Mouse (Mus musculus) granulocyte monocyte progenitor cell, adult 5-6 weeks (primary cell): Measurements from ENCODE around the gene Usp36. TPM values are rescaled to one million over a fixed set of nuclear protein-coding genes. Genes with fewer than 3 reads are reported as not detected.

ENCODE experiments used
- ATAC-seq: replicated peaks from 2 replicates; pipeline ENCODE4 v1.8.0; 2016; ENCODE audit warnings: mild to moderate bottlenecking, moderate TSS enrichment, inconsistent platforms; ENCODE audit not compliant: poor library complexity, severe bottlenecking
- total RNA-seq, 2 experiments: library from RNA; stranded (forward) in 1 of 2; stranded (reverse) in 1 of 2; fragments of 200-712, 200-1000 nt in 1 of 2; fragments of >200 nt in 1 of 2; fragmentation: Nextera tagmentation in 1 of 2; gene quantifications; 2 replicates each; pipeline ENCODE4 v1.2.3; 2014 to 2017

Gene Usp36
- total RNA-seq, 2 experiments from 2014 or later = 12.5 to 27.6 TPM

GRCm38 (mm10) chr11:118225056-118225836, 64.8 kb downstream of the Usp36 start:
- ATAC-seq = no peak

- no peak for ATAC-seq
Observed at GRCm38 (mm10) chr11:118223416-118224067, 66.5 kb downstream of the Usp36 start.

GRCm38 (mm10) chr11:118222917-118223316, 67.1 kb downstream of the Usp36 start:
- no peak for ATAC-seq

- peak; percentile 41 for ATAC-seq
Observed at GRCm38 (mm10) chr11:118222351-118222885, 67.6 kb downstream of the Usp36 start.

GRCm38 (mm10) chr11:118220561-118221262, 69.3 kb downstream of the Usp36 start:
- peak; percentile 67 for ATAC-seq

GRCm38 (mm10) chr11:118219066-118219465, 71.0 kb downstream of the Usp36 start:
- ATAC-seq = no peak

GRCm38 (mm10) chr11:118216468-118216867, 73.6 kb downstream of the Usp36 start:
- no peak for ATAC-seq

GRCm38 (mm10) chr11:118215928-118216458, 74.1 kb downstream of the Usp36 start:
- no peak for ATAC-seq

GRCm38 (mm10) chr11:118212636-118213112, 77.4 kb downstream of the Usp36 start:
- ATAC-seq = peak; percentile 65

GRCm38 (mm10) chr11:118211749-118212635, 78.1 kb downstream of the Usp36 start:
- ATAC-seq = peak; percentile 73

GRCm38 (mm10) chr11:118210962-118211361, 79.1 kb downstream of the Usp36 start:
- peak; percentile 10 for ATAC-seq

- ATAC-seq = no peak
Observed at GRCm38 (mm10) chr11:118210116-118210515, 79.9 kb downstream of the Usp36 start.

Other genes with a start within 250 kb of the Usp36 start
- 0.13 TPM in 1 of 2 replicates, not detected in the other for gene Dnah17, start 159.6 kb downstream of the Usp36 start, total RNA-seq (2014; fragmentation: Nextera tagmentation)
- gene Dnah17, start 159.6 kb downstream of the Usp36 start, total RNA-seq (2017) = not detected in 2 replicates
- gene Cyth1, start 41.7 kb downstream of the Usp36 start, total RNA-seq (2014; fragmentation: Nextera tagmentation) = 24.9 and 27.7 TPM in 2 replicates
- gene Cyth1, start 41.7 kb downstream of the Usp36 start, total RNA-seq (2017) = 38.6 and 43.6 TPM in 2 replicates
- not detected in 2 replicates for gene Cep295nl, start 52.3 kb upstream of the Usp36 start, total RNA-seq (2014; fragmentation: Nextera tagmentation)
- not detected in 2 replicates for gene Cep295nl, start 52.3 kb upstream of the Usp36 start, total RNA-seq (2017)
- gene Timp2, start 65.5 kb upstream of the Usp36 start, total RNA-seq (2014; fragmentation: Nextera tagmentation) = 1.8 and 3.5 TPM in 2 replicates
- gene Timp2, start 65.5 kb upstream of the Usp36 start, total RNA-seq (2017) = 2.5 and 12.7 TPM in 2 replicates
- 85.3 and 107 TPM in 2 replicates for gene Lgals3bp, start 111.8 kb upstream of the Usp36 start, total RNA-seq (2014; fragmentation: Nextera tagmentation)
- 36.0 and 44.8 TPM in 2 replicates for gene Lgals3bp, start 111.8 kb upstream of the Usp36 start, total RNA-seq (2017)
- 29.7 and 34.6 TPM in 2 replicates for gene Cant1, start 128.8 kb upstream of the Usp36 start, total RNA-seq (2014; fragmentation: Nextera tagmentation)
- gene Cant1, start 128.8 kb upstream of the Usp36 start, total RNA-seq (2017) = 18.6 and 21.0 TPM in 2 replicates
- not detected in 2 replicates for gene C1qtnf1, start 138.0 kb upstream of the Usp36 start, total RNA-seq (2014; fragmentation: Nextera tagmentation)
- not detected in 2 replicates for gene C1qtnf1, start 138.0 kb upstream of the Usp36 start, total RNA-seq (2017)
- gene Engase, start 186.6 kb upstream of the Usp36 start, total RNA-seq (2014; fragmentation: Nextera tagmentation) = 2.2 and 4.8 TPM in 2 replicates
- 2.4 and 5.7 TPM in 2 replicates for gene Engase, start 186.6 kb upstream of the Usp36 start, total RNA-seq (2017)